Mouse (Mus musculus) olfactory bulb, adult 2 months (tissue): ENCODE data around the gene Tent4b.

Experiments
- CTCF ChIP-seq: fragments of 200-500 bp; IDR thresholded peaks from 2 replicates; pipeline ENCODE4 v1.5.1; 2012; ENCODE audit warnings: low read depth, mild to moderate bottlenecking, low read length, moderate library complexity; ENCODE audit not compliant: insufficient read depth
- POLR2A ChIP-seq: fragments of 200-500 bp; IDR thresholded peaks from 2 replicates; pipeline ENCODE4 v1.6.1; 2012; ENCODE audit warnings: mild to moderate bottlenecking, low read depth, low read length, moderate library complexity; ENCODE audit not compliant: insufficient read depth

DNA sequence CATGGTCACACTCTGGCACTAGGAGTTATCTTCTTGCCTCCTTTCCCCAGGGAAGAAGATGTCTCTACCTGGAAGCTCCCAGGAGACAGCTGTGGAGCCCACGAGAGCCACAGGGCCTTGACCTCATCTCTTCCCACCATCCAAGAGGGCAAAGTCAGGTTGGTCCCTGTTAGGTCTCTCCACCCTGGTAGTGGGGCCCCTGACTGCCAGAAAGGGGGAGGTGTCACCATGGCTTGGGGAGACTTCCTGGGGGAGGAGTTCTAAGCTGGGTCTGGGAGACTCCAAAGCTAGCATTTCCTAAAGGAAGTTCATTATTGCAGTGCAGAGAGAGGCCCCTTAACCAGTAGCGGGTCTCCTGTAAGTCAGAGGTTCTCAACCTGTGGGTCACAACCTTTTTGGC is 96.0 kb downstream of the Tent4b start:
- no peak for TF ChIP-seq POLR2A
- TF ChIP-seq CTCF, result no peak
